Mouse (Mus musculus): ENCODE results near the gene Fam222a.

The Fam222a gene

DNA sequence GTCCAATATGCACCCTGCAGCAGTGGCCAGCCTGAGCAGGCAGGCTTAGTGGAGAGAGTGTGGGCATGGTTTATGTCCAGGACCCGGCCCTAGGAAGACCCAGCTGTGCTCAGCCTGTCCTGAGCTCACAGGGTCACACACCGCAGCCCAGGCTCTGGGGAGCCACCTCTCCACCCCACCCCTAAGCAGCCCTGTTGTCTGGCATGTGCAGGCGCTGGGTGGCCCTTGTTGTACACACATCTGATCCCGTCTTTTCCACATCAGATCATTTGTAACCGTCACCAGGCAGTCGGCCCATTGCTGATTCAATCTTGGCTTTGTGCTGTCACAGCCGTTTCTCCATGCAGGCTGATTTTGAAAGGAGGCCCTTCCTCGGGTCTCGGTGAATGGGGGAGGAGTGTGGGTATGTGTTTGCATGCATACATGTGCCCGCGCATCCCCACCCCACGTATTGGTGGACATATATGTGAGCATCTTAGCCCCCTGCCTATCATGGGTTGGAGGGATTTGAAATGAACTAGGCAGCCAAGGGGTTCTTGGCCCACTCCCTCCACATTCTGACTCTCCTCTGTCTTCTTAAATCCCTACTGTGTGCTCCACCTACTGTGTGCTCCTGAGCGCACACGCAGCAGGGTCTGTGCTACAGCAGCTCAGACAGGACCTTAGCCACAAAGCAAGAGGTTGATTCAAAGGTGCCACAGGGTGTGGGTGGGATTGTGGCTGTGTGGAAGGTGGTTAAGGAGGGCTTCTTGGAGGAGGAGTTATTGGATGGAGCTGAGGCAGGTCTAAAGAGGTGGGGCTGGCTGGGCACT, 16.7 kb downstream of the Fam222a start:
- no peak for DNase-seq (ENCODE audit: low read depth)

DNA sequence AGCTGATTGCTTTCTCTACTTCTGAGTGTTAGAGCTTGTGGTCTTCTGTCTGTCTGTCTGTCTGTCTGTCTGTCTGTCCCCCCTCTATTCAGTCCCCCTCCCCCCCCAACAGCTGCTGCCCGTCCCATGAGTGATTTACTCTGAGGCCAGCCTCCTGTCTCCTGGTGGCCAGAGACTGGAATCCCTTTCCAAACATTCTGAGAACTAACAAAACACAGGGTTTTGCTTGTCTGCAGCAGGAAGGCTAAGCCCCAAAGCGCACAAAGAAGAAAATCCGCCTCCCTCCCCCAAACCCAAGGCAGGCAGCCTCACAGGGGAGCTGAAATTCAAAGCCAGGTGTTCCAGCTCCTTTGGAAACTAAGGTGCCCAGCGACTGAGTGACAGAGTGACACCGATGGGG, 17.9 kb downstream of the Fam222a start:
- no peak for DNase-seq (ENCODE audit: low read depth)

GRCm38 (mm10) chr5:114587908-114588307, 20.1 kb downstream of the Fam222a start:
- DNase-seq (ENCODE audit: low read depth): peak; percentile 81

DNA sequence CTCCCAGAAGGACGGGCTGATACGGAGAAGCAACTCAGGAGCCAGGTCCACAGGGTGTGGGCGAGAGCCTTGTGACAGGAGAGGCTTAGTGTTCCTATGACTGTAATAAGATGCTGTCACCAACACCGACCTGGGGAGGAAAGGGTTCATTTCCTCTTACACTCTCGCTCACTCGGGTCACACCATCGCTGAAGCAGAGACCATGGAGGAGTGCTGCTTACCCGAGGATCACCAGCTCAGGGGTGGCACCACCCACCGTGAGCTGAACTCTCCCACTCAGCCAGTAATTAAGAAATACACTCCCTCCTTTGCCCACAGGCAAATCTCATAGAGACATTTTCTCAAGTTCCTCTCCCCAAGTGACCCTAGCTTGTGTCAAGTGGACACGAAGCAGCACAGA, 20.6 kb downstream of the Fam222a start:
- no peak for DNase-seq (ENCODE audit: low read depth)

GRCm38 (mm10) chr5:114589026-114589425, 21.2 kb downstream of the Fam222a start:
- DNase-seq (ENCODE audit: low read depth): no peak

DNA sequence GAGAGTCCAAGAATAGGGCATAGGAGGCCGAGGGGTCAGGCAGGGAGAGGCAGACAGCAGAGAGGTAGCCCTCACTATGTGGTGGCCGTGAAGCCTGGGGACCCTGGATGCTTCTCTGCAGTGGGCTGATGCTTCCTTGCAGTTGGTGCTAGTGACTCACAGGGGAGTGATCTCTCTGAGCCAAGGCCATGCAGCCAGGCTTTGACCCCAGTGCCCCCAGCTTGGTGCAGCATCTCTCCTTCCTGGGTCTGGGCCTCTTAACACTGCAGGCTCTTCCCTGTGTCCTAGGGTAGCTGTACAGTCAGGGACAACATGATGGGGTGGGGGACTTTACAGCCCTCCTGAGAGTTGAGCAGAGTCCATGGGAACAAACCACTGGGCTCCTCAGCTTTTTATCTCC, 21.6 kb downstream of the Fam222a start:
- no peak for DNase-seq (ENCODE audit: low read depth)

- DNase-seq (ENCODE audit: low read depth): peak; percentile 27
These were observed 22.5 kb downstream of the Fam222a start for GRCm38 (mm10) chr5:114590043-114590913.

DNA sequence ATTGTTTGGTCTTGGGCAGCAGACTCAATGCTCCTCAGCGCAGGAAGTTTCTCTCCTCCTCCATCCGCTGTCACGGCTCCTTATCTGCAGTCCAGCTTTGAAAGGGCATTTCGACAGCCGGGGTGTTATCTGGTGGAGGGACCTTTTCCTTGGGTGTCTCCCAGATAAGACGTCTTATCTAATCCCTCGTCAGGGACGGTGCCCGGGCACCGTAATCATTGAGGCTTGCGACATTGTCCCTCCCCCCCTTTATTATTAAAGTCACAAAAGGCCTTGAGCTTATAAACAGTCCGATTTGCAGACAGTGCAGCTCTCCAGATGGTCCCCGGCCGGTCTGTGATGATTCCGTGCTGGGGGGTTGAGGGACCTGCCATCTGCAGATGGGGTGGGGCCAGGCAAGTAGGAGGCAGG, 23.3 kb downstream of the Fam222a start:
- peak; percentile 92 for DNase-seq (ENCODE audit: low read depth)

GRCm38 (mm10) chr5:114592463-114593160, 24.8 kb downstream of the Fam222a start:
- no peak for DNase-seq (ENCODE audit: low read depth)

GRCm38 (mm10) chr5:114593161-114593821, 25.5 kb downstream of the Fam222a start:
- no peak for DNase-seq (ENCODE audit: low read depth)

- no peak for DNase-seq (ENCODE audit: low read depth)
These were observed 26.1 kb downstream of the Fam222a start for GRCm38 (mm10) chr5:114593949-114594348.

GRCm38 (mm10) chr5:114594741-114595241, 27.0 kb downstream of the Fam222a start:
- DNase-seq (ENCODE audit: low read depth): peak; percentile 87

- peak; percentile 41 for DNase-seq (ENCODE audit: low read depth)
These were observed 28.8 kb downstream of the Fam222a start for GRCm38 (mm10) chr5:114596604-114597003.

DNA sequence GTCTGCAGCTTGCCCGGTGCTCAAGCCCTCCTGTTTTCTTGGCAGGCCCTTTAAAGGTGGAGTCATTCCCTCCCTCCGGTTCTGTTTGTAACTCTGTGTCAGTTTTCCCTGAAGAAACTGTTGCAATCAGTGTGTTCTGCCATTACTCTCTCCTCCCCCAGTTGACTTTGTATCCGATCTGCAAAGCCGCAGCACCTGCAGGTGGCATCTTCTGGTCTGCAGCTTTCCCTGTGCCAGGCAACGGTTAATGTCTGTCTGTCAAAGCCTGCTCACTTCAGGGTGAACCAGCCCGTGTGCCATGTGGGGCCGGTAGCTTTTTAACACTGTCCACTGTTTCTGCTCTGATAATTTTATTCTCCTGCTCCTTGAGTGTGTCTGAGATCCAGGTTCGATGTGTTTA, 29.4 kb downstream of the Fam222a start:
- DNase-seq (ENCODE audit: low read depth): no peak

- DNase-seq (ENCODE audit: low read depth): peak; percentile 48
These were observed 29.8 kb downstream of the Fam222a start for GRCm38 (mm10) chr5:114597652-114598051.

- DNase-seq (ENCODE audit: low read depth): no peak
These were observed 34.2 kb downstream of the Fam222a start for GRCm38 (mm10) chr5:114602012-114602411.

- DNase-seq (ENCODE audit: low read depth): peak; percentile 61
These were observed 36.2 kb downstream of the Fam222a start for GRCm38 (mm10) chr5:114603975-114604374.

DNA sequence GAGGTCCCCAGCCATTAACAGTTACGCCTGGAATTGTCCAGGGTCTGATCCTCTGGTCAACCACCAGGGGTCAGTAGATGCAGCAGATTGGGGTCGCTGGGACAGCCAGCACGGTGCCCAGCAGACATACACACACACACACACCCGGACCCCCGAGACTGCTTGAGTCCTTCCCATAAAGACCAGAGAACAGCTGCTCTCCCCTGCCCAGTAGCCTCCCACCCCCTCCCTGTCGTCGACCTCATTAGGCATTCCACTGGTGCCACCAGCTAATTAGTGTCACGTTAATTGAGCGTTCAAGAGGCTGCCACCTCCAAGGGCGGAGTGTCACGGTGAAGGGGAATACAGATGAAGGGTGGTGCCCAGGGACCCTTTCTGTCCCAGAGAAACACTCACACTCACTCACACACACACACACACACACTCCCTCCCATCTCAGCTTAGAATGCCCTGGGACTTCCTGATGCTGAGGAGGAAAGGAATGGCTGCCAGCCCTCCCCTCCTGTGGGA, 37.0 kb downstream of the Fam222a start:
- peak; percentile 36 for DNase-seq (ENCODE audit: low read depth)

GRCm38 (mm10) chr5:114605981-114606380, 38.2 kb downstream of the Fam222a start:
- DNase-seq (ENCODE audit: low read depth): no peak

- no peak for DNase-seq (ENCODE audit: low read depth)
These were observed 39.8 kb downstream of the Fam222a start for GRCm38 (mm10) chr5:114607651-114608050.

- peak; percentile 54 for DNase-seq (ENCODE audit: low read depth)
These were observed 40.7 kb downstream of the Fam222a start for GRCm38 (mm10) chr5:114608516-114608915.

Data from 416B (cell line).